Mouse (Mus musculus): ENCODE results near the gene Rcc1. TPM values are rescaled to one million over a fixed set of nuclear protein-coding genes. Genes with fewer than 3 reads are reported as not detected.

Rcc1 gene
- 160 and 172 TPM in 2 replicates for polyA plus RNA-seq (2016; fragmentation: Nextera tagmentation; extraction: Ambion mirVana)

- peak; percentile 93 for DNase-seq (ENCODE audit: low spot score)
- Histone ChIP-seq H3K27ac (replicated peaks) (peak within 1 kb of the TSS; percentile 94), H3K36me3 (replicated peaks) (peaks cover 64% of the 10 kb centered on the region), H3K4me1 (peaks cover 19% of the 10 kb centered on the region), H3K9me3 (no peaks in the 10 kb centered on the region), H3K27me3 (replicated peaks; ENCODE audit: low read depth, poor library complexity, severe bottlenecking) (no peaks in the 10 kb centered on the region), H3K4me3 (peak within 1 kb of the TSS; percentile 86)
- WGBS: under 1% methylated on average over 31 of the region's 31 CpGs
These were observed at the start of gene Rcc1 for GRCm38 (mm10) chr4:132353481-132353885. Gene Rcc1 (minus strand): TSS chr4:132353605.

GRCm38 (mm10) chr4:132401016-132401415 lies 47.6 kb upstream of the Rcc1 start:
- no peak for DNase-seq (ENCODE audit: low spot score)
- Histone ChIP-seq H3K27ac (replicated peaks) (no peak overlapping the region), H3K9me3 (no peaks in the 10 kb centered on the region), H3K27me3 (replicated peaks; ENCODE audit: low read depth, poor library complexity, severe bottlenecking) (no peaks in the 10 kb centered on the region), H3K4me1 (peaks cover 16% of the 10 kb centered on the region), H3K36me3 (replicated peaks) (peaks cover 13% of the 10 kb centered on the region), H3K4me3 (no peak overlapping the region)
- 95% methylated on average over 9 of the region's 9 CpGs for WGBS

- no peak for DNase-seq (ENCODE audit: low spot score)
- no peak overlapping the region for H3K4me3 ChIP-seq
- H3K27me3 ChIP-seq (replicated peaks; ENCODE audit: low read depth, poor library complexity, severe bottlenecking): no peaks in the 10 kb centered on the region
- H3K4me1 ChIP-seq: peaks cover 16% of the 10 kb centered on the region
- no peak overlapping the region for H3K27ac ChIP-seq (replicated peaks)
- peaks cover 7% of the 10 kb centered on the region for H3K36me3 ChIP-seq (replicated peaks)
- WGBS: 66% methylated on average over 5 of the region's 5 CpGs
- no peaks in the 10 kb centered on the region for H3K9me3 ChIP-seq
These were observed 45.5 kb upstream of the Rcc1 start for GRCm38 (mm10) chr4:132398863-132399262.

- H3K9me3 ChIP-seq: no peaks in the 10 kb centered on the region
- no peak overlapping the region for H3K27ac ChIP-seq (replicated peaks)
- peak; percentile 70 for DNase-seq (ENCODE audit: low spot score)
- peaks cover 7% of the 10 kb centered on the region for H3K36me3 ChIP-seq (replicated peaks)
- no peaks in the 10 kb centered on the region for H3K27me3 ChIP-seq (replicated peaks; ENCODE audit: low read depth, poor library complexity, severe bottlenecking)
- H3K4me1 ChIP-seq: peaks cover 16% of the 10 kb centered on the region
- peak overlapping the region; percentile 30 for H3K4me3 ChIP-seq
- WGBS: 34% methylated on average over 11 of the region's 11 CpGs
These were observed 44.8 kb upstream of the Rcc1 start for GRCm38 (mm10) chr4:132398045-132398774.

- H3K4me3 ChIP-seq: no peak overlapping the region
- no peak overlapping the region for H3K27ac ChIP-seq (replicated peaks)
- peaks cover 7% of the 10 kb centered on the region for H3K36me3 ChIP-seq (replicated peaks)
- no peaks in the 10 kb centered on the region for H3K27me3 ChIP-seq (replicated peaks; ENCODE audit: low read depth, poor library complexity, severe bottlenecking)
- H3K9me3 ChIP-seq: no peaks in the 10 kb centered on the region
- 91% methylated on average over 3 of the region's 3 CpGs for WGBS
- peaks cover 16% of the 10 kb centered on the region for H3K4me1 ChIP-seq
- no peak for DNase-seq (ENCODE audit: low spot score)
These were observed 43.7 kb upstream of the Rcc1 start for GRCm38 (mm10) chr4:132397120-132397519.

- H3K9me3 ChIP-seq: no peaks in the 10 kb centered on the region
- 96% methylated on average over 7 of the region's 7 CpGs for WGBS
- DNase-seq (ENCODE audit: low spot score): no peak
- H3K27ac ChIP-seq (replicated peaks): no peak overlapping the region
- no peaks in the 10 kb centered on the region for H3K27me3 ChIP-seq (replicated peaks; ENCODE audit: low read depth, poor library complexity, severe bottlenecking)
- peaks cover 7% of the 10 kb centered on the region for H3K36me3 ChIP-seq (replicated peaks)
- no peak overlapping the region for H3K4me3 ChIP-seq
- peaks cover 16% of the 10 kb centered on the region for H3K4me1 ChIP-seq
These were observed 42.8 kb upstream of the Rcc1 start for GRCm38 (mm10) chr4:132396251-132396650.

- Histone ChIP-seq H3K27ac (replicated peaks) (no peak overlapping the region), H3K36me3 (replicated peaks) (peaks cover 12% of the 10 kb centered on the region), H3K4me1 (0 out of 2 replicates have a peak, but pooled peaks cover 3% of the 10 kb centered on the region), H3K4me3 (no peak overlapping the region), H3K9me3 (no peaks in the 10 kb centered on the region), H3K27me3 (replicated peaks; ENCODE audit: low read depth, poor library complexity, severe bottlenecking) (no peaks in the 10 kb centered on the region)
- 91% methylated on average over 8 of the region's 8 CpGs for WGBS
- DNase-seq (ENCODE audit: low spot score): no peak
These were observed 37.8 kb upstream of the Rcc1 start for GRCm38 (mm10) chr4:132391063-132391740.

GRCm38 (mm10) chr4:132389302-132389701 lies 35.9 kb upstream of the Rcc1 start:
- H3K4me3 ChIP-seq: no peak overlapping the region
- H3K36me3 ChIP-seq (replicated peaks): peaks cover 31% of the 10 kb centered on the region
- 89% methylated on average over 4 of the region's 4 CpGs for WGBS
- H3K4me1 ChIP-seq: 0 out of 2 replicates have a peak, but pooled peaks cover 3% of the 10 kb centered on the region
- H3K27me3 ChIP-seq (replicated peaks; ENCODE audit: low read depth, poor library complexity, severe bottlenecking): no peaks in the 10 kb centered on the region
- no peak overlapping the region for H3K27ac ChIP-seq (replicated peaks)
- H3K9me3 ChIP-seq: no peaks in the 10 kb centered on the region
- no peak for DNase-seq (ENCODE audit: low spot score)

GRCm38 (mm10) chr4:132387617-132388016 lies 34.2 kb upstream of the Rcc1 start:
- WGBS: 84% methylated on average over 5 of the region's 5 CpGs
- no peak for DNase-seq (ENCODE audit: low spot score)
- no peak overlapping the region for H3K27ac ChIP-seq (replicated peaks)
- peaks cover 44% of the 10 kb centered on the region for H3K36me3 ChIP-seq (replicated peaks)
- no peak overlapping the region for H3K4me3 ChIP-seq
- H3K9me3 ChIP-seq: no peaks in the 10 kb centered on the region
- H3K27me3 ChIP-seq (replicated peaks; ENCODE audit: low read depth, poor library complexity, severe bottlenecking): no peaks in the 10 kb centered on the region
- H3K4me1 ChIP-seq: 0 out of 2 replicates have a peak, but pooled peaks cover 3% of the 10 kb centered on the region

- Histone ChIP-seq H3K27me3 (replicated peaks; ENCODE audit: low read depth, poor library complexity, severe bottlenecking) (no peaks in the 10 kb centered on the region), H3K4me1 (0 out of 2 replicates have a peak, but pooled peaks cover 3% of the 10 kb centered on the region), H3K27ac (replicated peaks) (no peak overlapping the region), H3K9me3 (no peaks in the 10 kb centered on the region), H3K4me3 (no peak overlapping the region), H3K36me3 (replicated peaks) (peaks cover 52% of the 10 kb centered on the region)
- WGBS: 91% methylated on average over 7 of the region's 7 CpGs
- DNase-seq (ENCODE audit: low spot score): no peak
These were observed 33.4 kb upstream of the Rcc1 start for GRCm38 (mm10) chr4:132386846-132387245.

- Histone ChIP-seq H3K4me1 (0 out of 2 replicates have a peak, but pooled peaks cover 3% of the 10 kb centered on the region), H3K36me3 (replicated peaks) (peaks cover 61% of the 10 kb centered on the region), H3K27me3 (replicated peaks; ENCODE audit: low read depth, poor library complexity, severe bottlenecking) (no peaks in the 10 kb centered on the region), H3K27ac (replicated peaks) (no peak overlapping the region), H3K4me3 (no peak overlapping the region), H3K9me3 (no peaks in the 10 kb centered on the region)
- no peak for DNase-seq (ENCODE audit: low spot score)
- WGBS: 87% methylated on average over 8 of the region's 8 CpGs
These were observed 32.5 kb upstream of the Rcc1 start for GRCm38 (mm10) chr4:132385771-132386410.

GRCm38 (mm10) chr4:132383455-132383854 lies 30.1 kb upstream of the Rcc1 start:
- no peak for DNase-seq (ENCODE audit: low spot score)
- 92% methylated on average over 3 of the region's 3 CpGs for WGBS
- H3K9me3 ChIP-seq: no peaks in the 10 kb centered on the region
- H3K36me3 ChIP-seq (replicated peaks): peaks cover 77% of the 10 kb centered on the region
- 0 out of 2 replicates have a peak, but pooled peaks cover 3% of the 10 kb centered on the region for H3K4me1 ChIP-seq
- H3K27me3 ChIP-seq (replicated peaks; ENCODE audit: low read depth, poor library complexity, severe bottlenecking): no peaks in the 10 kb centered on the region
- H3K4me3 ChIP-seq: no peak overlapping the region
- H3K27ac ChIP-seq (replicated peaks): no peak overlapping the region

Data from embryonic facial prominence, embryonic 10.5 days (tissue).